Mouse (Mus musculus) limb, embryonic 10.5 days (tissue): ENCODE results near the gene Muc5b. TPM values are rescaled to one million over a fixed set of nuclear protein-coding genes. Genes with fewer than 3 reads are reported as not detected.

Experiments
- DNase-seq: peaks from one replicate; pipeline ENCODE4 v3.0.0-alpha.2; 2017; ENCODE audit warnings: low spot score
- H3K27ac ChIP-seq: fragments of 300-500 bp; sonication (generic); 2 replicates; pipeline ENCODE4 v1.5.1; 2016; ENCODE audit warnings: mild to moderate bottlenecking
- H3K27me3 ChIP-seq: fragments of 300-500 bp; sonication (generic); 2 replicates; pipeline ENCODE4 v1.6.1; 2016; ENCODE audit warnings: low read depth, mild to moderate bottlenecking; ENCODE audit not compliant: poor library complexity, severe bottlenecking
- H3K36me3 ChIP-seq: fragments of 300-500 bp; sonication (generic); 2 replicates; pipeline ENCODE4 v1.6.1; 2016; ENCODE audit warnings: mild to moderate bottlenecking, moderate library complexity
- H3K4me1 ChIP-seq: fragments of 300-500 bp; sonication (generic); 2 replicates; pipeline ENCODE4 v1.6.1; 2016
- H3K4me3 ChIP-seq: fragments of 300-500 bp; sonication (generic); 2 replicates; pipeline ENCODE4 v1.5.1; 2016; ENCODE audit warnings: mild to moderate bottlenecking, moderate library complexity
- H3K9me3 ChIP-seq: fragments of 300-500 bp; sonication (generic); replicated peaks from 2 replicates; pipeline ENCODE4 v1.6.1; 2016; ENCODE audit warnings: mild to moderate bottlenecking
- WGBS: fragments of 180-500 bp; shearing (Covaris S2); methylation state at CpG from one replicate; pipeline ENCODE4 v1.1.7; 2016; 5-methylcytosine and 5-hydroxymethylcytosine counted together
- polyA plus RNA-seq: library from polyadenylated mRNA; unstranded; fragments of >200 nt; fragmentation: Nextera tagmentation; extraction: Ambion mirVana; gene quantifications from 2 replicates; pipeline ENCODE4 v1.2.1, GENCODE M21; 2016

Muc5b gene
- polyA plus RNA-seq, 1 experiment from 2014 or later = 0.01 TPM

DNA sequence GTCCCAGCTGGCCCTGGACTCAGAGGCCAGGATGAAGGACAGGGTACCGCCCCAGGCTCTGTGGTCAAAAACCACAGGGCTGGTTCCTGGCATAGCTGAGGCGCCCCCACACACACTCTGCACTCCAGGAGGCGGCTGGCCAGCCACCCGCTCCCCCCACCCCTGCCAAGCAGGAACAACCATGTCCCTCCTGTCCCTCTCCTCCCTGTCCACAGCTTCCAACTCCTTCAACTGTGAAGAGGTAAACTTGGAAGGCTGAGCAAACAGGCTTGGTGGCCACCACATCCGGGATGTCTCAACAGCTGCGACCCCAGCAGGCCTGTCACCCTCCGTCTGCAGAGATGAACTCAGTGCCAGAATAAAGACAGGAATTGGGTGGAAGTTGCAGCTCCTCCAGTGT lies 2.9 kb upstream of the Muc5b start:
- H3K27ac ChIP-seq = no peak overlapping the region
- 88% methylated on average over 7 of the region's 7 CpGs for WGBS

DNA sequence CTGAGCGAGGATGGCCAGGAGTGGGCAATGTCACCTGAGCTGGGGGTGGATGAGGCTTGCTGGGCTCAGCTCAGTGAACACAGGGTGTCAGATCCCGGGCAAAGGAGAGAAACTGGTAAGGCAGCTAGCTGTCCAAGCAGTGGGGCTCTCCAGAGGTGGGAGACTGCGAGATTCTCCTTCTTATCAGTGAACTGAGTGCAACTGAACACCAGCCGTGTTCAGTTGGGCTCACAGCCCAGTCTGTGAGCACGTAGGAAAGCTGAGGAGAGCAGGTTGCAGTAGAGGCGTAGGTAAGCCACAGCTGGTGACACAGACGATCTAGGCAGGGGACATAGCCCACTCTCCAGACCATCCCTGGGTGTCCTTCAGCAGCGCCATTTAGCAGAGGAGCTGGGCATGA lies 2.4 kb upstream of the Muc5b start:
- no peaks in the 10 kb centered on the region for H3K9me3 ChIP-seq
- no peaks in the 10 kb centered on the region for H3K36me3 ChIP-seq
- H3K4me1 ChIP-seq = no peaks in the 10 kb centered on the region
- H3K4me3 ChIP-seq = no peak overlapping the region
- no peaks in the 10 kb centered on the region for H3K27me3 ChIP-seq
- H3K27ac ChIP-seq = no peak overlapping the region
- WGBS = 79% methylated on average over 8 of the region's 8 CpGs
- no peak for DNase-seq

More for the DNA sequence above, 2.9 kb upstream of the Muc5b start:
- H3K36me3 ChIP-seq = no peaks in the 10 kb centered on the region
- no peak for DNase-seq
- H3K4me3 ChIP-seq = no peak overlapping the region
- H3K27me3 ChIP-seq = no peaks in the 10 kb centered on the region
- H3K4me1 ChIP-seq = no peaks in the 10 kb centered on the region
- H3K9me3 ChIP-seq = no peaks in the 10 kb centered on the region

DNA sequence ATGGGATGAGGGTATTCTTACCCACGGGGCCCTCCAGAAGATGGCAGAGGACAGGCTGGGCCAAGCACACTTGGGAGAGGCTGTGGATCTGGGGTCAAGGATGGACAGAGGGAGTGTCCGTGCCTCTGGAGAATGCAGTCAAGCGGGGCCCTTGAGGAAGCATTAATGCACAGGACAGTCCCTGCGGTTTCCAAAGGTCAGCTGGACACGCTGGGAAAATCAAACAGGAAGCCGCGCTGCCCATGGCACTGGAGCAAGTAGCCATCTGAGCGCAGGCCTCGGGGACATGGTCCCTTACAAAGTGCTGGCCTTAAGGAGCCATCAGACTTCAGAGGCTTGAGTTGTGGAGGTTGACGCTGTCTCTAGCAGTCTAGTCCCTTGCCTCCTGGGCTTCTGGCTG lies 1.5 kb downstream of the Muc5b start:
- H3K4me3 ChIP-seq = no peak overlapping the region
- H3K27me3 ChIP-seq = no peaks in the 10 kb centered on the region
- 94% methylated on average over 10 of the region's 10 CpGs for WGBS
- no peak for DNase-seq
- H3K9me3 ChIP-seq = no peaks in the 10 kb centered on the region
- H3K36me3 ChIP-seq = no peaks in the 10 kb centered on the region
- H3K4me1 ChIP-seq = no peaks in the 10 kb centered on the region
- no peak overlapping the region for H3K27ac ChIP-seq

DNA sequence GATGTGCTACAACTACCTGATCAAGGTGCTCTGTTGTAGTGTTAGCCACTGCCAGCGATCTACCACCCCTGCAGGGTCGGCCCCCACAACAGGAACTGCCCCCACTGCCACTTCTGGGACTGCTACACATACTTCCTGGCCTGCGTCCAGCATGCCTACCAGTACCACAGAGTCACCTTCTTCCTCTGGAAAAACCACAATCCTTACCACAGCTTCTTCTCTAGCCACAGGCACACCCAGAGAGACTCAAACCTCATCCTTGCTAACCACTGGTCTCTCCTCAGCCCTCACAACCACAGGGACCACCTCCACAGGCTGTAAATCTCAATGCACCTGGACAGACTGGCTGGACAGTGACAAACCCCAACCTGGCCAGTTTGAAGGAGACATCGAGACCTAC lies 22.2 kb downstream of the Muc5b start:
- Histone ChIP-seq H3K9me3 (no peaks in the 10 kb centered on the region), H3K27me3 (no peaks in the 10 kb centered on the region), H3K4me1 (no peaks in the 10 kb centered on the region), H3K27ac (no peak overlapping the region), H3K4me3 (no peak overlapping the region), H3K36me3 (no peaks in the 10 kb centered on the region)
- 79% methylated on average over 4 of the region's 4 CpGs for WGBS
- DNase-seq = no peak

DNA sequence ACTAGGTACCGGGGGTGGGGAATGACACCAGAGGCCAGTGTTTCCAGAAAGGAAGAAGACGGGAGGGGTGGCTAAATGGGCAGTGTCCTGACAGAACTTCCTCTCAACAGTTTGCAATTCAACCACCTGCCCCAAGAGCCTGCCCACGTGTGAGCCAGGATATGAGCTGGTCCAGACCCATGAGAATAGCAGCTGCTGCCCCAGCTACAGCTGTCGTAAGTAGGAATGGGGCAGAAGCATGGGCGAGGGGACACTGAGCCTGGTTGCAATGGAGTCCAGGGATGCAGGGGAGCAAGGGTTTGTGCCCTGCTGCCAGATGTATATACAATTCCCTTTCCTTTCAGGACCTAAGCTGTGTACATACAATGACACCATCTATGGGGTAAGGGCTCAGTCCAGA lies 30.8 kb downstream of the Muc5b start:
- no peaks in the 10 kb centered on the region for H3K4me1 ChIP-seq
- no peak overlapping the region for H3K27ac ChIP-seq

DNA sequence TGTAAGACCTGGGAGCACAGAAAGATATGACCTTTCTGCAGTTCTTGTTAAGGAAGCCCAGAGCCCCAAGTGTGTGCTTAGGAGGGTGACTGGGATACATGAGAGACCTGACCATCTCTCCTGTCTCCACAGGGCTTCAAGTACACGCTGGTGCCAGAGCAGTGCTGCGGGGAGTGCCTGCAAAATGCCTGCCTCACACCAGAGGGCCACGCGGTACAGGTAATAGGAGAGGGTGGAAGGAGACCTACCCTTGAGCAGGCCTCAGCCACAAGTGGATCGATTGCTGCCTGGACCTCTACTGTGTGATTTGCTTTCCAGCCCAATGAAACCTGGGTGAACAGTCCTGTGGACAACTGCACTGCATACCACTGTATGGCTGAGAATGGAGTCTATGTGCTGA lies 31.7 kb downstream of the Muc5b start:
- no peaks in the 10 kb centered on the region for H3K4me1 ChIP-seq
- no peaks in the 10 kb centered on the region for H3K27me3 ChIP-seq
- DNase-seq = no peak
- WGBS = 84% methylated on average over 5 of the region's 5 CpGs
- H3K9me3 ChIP-seq = no peaks in the 10 kb centered on the region
- H3K27ac ChIP-seq = no peak overlapping the region
- H3K36me3 ChIP-seq = peaks cover 24% of the 10 kb centered on the region
- H3K4me3 ChIP-seq = no peak overlapping the region

More for the DNA sequence above, 30.8 kb downstream of the Muc5b start:
- H3K4me3 ChIP-seq = no peak overlapping the region
- DNase-seq = no peak
- H3K36me3 ChIP-seq = peaks cover 22% of the 10 kb centered on the region
- WGBS = 74% methylated on average over 5 of the region's 5 CpGs
- H3K27me3 ChIP-seq = no peaks in the 10 kb centered on the region
- no peaks in the 10 kb centered on the region for H3K9me3 ChIP-seq

DNA sequence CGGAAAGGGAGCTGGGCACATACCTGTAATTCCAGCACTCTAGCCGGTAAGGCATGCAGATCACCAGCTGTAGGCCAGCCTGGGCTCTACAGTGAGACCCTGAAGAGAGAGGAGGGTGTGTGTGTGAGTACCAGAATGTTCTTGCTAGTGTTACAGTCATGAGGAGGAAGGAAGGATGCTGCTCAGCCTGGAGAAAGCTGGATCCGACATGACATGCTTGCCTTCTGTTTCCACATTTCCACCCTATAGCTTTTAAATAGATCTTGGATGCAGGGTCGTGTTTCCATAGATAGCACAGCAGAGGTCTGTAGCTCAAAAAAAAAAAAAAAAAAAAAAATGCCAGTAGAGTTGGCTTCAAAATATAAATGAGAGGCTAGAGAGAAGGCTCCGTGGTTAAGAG lies 36.0 kb downstream of the Muc5b start:
- DNase-seq = no peak
- H3K4me1 ChIP-seq = no peaks in the 10 kb centered on the region
- H3K9me3 ChIP-seq = no peaks in the 10 kb centered on the region
- WGBS = 92% methylated on average over 5 of the region's 5 CpGs
- peaks cover 32% of the 10 kb centered on the region for H3K36me3 ChIP-seq
- no peak overlapping the region for H3K27ac ChIP-seq
- no peaks in the 10 kb centered on the region for H3K27me3 ChIP-seq
- H3K4me3 ChIP-seq = no peak overlapping the region

DNA sequence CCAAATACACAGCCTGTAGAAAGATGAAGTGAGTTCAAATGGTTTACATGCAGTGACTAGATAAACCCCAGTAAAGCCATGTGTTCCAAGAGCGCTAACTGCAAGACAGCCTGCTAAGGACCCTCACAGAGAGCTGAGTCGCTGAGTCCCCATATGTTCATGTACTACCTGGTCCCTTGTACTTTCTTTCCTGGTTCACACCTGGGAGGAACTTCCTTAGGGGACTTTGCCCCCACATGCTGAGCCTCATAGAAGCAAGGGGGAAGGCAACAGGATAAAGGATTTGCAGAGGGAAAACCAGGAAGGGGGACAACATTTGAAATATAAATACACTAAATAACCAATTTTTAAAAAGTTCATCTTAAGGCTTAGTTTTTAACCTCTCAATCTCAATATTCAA lies 39.9 kb downstream of the Muc5b start:
- H3K36me3 ChIP-seq = peaks cover 57% of the 10 kb centered on the region
- 95% methylated on average over 2 of the region's 2 CpGs for WGBS
- no peaks in the 10 kb centered on the region for H3K4me1 ChIP-seq
- no peaks in the 10 kb centered on the region for H3K9me3 ChIP-seq
- no peak overlapping the region for H3K27ac ChIP-seq
- H3K4me3 ChIP-seq = no peak overlapping the region
- DNase-seq = no peak
- H3K27me3 ChIP-seq = no peaks in the 10 kb centered on the region

DNA sequence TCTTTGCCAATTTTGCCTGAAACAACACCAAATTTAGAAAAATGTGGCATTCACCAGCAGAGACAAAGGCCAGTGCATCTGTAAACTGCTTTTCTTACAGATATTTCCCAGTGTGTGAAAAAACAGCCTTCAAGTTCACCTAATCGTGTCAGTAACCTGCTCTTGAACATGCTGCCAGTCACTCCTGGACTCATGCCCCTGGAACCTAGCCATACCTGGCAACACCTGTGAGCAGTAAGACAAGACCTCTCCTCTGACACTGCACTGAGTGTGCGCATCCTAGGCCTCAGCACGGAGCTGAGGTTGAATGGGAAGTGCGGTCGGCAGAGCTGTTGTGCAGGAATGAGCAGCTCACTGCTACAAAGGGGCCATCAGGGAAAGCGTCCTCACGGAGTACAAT lies 53.3 kb downstream of the Muc5b start:
- no peaks in the 10 kb centered on the region for H3K4me1 ChIP-seq
- H3K27ac ChIP-seq = no peak overlapping the region
- no peaks in the 10 kb centered on the region for H3K27me3 ChIP-seq
- no peak overlapping the region for H3K4me3 ChIP-seq
- H3K36me3 ChIP-seq = peaks cover 65% of the 10 kb centered on the region
- DNase-seq = no peak
- no peaks in the 10 kb centered on the region for H3K9me3 ChIP-seq
- WGBS = 97% methylated on average over 7 of the region's 7 CpGs

DNA sequence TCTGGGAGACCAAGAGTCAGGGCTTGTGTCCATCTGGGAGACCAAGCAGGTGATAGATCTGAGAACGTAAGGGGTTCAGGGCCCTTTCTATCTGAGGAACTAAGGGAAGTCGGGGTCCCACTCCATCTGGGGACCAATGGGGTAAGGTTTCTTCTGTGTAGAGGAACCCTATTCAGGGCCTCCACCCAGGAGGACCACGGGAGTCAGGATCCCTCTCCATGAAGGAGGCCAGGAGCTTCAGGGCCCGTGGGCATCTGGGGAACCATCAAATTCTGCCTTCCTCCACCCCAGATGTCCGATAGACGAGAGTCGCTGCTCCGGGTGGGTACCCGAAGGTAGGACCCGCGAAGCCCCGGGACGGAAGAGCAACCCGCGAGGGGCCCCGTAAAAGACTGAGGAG lies 63.0 kb downstream of the Muc5b start:
- H3K27me3 ChIP-seq = peaks cover 14% of the 10 kb centered on the region
- no peaks in the 10 kb centered on the region for H3K36me3 ChIP-seq
- DNase-seq = no peak
- peaks cover 16% of the 10 kb centered on the region for H3K4me1 ChIP-seq
- no peaks in the 10 kb centered on the region for H3K9me3 ChIP-seq
- H3K4me3 ChIP-seq = peak overlapping the region; percentile 88
- H3K27ac ChIP-seq = peak overlapping the region; percentile 90
- under 1% methylated on average over 16 of the region's 16 CpGs for whole genome bisulfite sequencing

DNA sequence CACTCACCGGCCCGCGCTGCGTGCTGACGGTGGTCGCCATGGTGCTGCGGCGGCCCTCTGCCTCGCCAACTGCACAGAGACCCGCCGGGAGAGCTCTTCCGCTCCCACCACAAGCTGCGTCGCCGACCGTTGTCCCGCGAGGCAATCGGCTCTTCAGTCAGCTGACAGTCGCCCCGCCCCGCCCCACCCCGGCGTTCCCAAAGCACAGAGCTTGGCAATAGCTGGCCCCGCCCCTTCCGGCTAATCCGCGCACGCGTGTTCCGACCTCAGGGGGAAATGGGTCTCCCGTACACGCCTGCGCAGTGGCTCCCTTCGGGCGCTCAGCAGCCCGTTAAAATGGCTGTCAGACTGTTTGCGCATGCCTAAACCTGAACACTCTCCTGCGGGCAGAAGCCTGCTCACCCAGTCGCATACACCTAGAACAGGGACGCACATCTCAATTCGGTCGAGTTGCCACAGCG lies 63.4 kb downstream of the Muc5b start:
- Histone ChIP-seq H3K27me3 (peaks cover 14% of the 10 kb centered on the region), H3K4me3 (peak overlapping the region; percentile 88), H3K27ac (peak overlapping the region; percentile 90), H3K4me1 (peaks cover 16% of the 10 kb centered on the region), H3K36me3 (no peaks in the 10 kb centered on the region), H3K9me3 (no peaks in the 10 kb centered on the region)
- DNase-seq = peak; percentile 100
- under 1% methylated on average over 44 of the region's 44 CpGs for WGBS

DNA sequence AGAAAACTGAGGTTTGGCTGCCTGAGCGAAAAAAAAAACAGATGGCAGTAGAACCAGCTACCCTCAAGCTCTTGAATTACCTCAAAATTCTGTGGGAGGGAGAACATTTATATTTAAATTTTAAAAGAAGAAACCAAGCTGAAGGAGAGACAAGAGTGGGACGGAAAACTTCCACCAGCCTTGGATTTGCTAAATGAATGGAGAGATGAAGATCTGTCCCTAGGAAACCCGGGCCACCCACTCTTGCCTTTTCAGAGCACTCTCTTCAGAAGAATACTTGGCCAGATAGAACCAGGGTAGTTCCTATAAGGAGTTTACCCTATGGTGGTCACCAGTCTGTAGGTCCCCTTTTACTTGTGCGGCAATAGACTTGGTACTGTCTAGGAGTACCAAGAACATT lies 63.9 kb downstream of the Muc5b start:
- WGBS = 70% methylated on average over 4 of the region's 4 CpGs
- H3K4me1 ChIP-seq = peaks cover 16% of the 10 kb centered on the region

DNA sequence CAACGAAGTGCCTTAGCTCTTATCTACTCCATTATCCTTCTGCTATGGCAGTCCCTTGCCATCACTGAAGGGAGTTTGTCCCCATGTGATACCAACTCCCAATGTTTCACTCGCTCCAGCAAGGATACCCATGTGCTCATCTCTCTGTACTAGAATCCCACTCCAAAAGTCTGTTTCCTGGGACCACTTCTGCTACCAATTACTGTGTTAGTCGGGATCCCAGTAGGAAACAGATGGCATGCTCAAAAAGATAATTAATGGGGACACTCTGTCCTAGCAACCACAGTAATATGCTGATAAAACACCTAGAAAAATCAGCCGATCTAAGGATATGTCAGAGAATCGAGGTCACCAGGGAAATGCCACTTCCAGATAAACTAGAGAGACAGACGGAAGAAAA lies 69.7 kb downstream of the Muc5b start:
- Histone ChIP-seq H3K27ac (no peak overlapping the region), H3K4me1 (no peaks in the 10 kb centered on the region), H3K9me3 (no peaks in the 10 kb centered on the region), H3K4me3 (no peak overlapping the region), H3K27me3 (peaks cover 29% of the 10 kb centered on the region), H3K36me3 (no peaks in the 10 kb centered on the region)
- WGBS = 86% methylated on average over 6 of the region's 6 CpGs
- no peak for DNase-seq

More for the DNA sequence above, 63.9 kb downstream of the Muc5b start:
- DNase-seq = no peak
- Histone ChIP-seq H3K27me3 (peaks cover 14% of the 10 kb centered on the region), H3K9me3 (no peaks in the 10 kb centered on the region), H3K4me3 (peak overlapping the region; percentile 88), H3K27ac (peak overlapping the region; percentile 90), H3K36me3 (no peaks in the 10 kb centered on the region)

DNA sequence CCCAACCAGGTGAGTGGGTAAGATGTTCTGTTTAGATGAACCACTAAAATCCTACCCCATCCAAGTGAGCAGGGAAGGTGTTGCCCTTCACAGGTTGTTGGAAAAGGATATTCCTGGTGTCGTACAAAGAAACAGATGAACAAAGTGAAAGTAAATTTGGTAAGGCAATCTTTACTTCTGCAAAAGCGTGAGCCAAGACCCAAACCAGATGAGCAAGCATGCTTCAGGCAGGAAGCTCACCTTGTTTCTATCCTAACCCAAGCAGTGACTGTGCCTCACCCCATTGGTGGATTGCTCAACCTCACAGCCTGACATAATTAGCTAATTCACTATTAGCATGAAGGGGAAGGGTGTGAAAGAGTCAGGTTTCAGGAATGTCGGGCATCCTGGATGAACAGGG lies 72.4 kb downstream of the Muc5b start:
- 62% methylated on average over 3 of the region's 3 CpGs for WGBS
- no peak overlapping the region for H3K27ac ChIP-seq

More for the DNA sequence above, 72.4 kb downstream of the Muc5b start:
- DNase-seq = no peak
- no peaks in the 10 kb centered on the region for H3K4me1 ChIP-seq
- H3K36me3 ChIP-seq = no peaks in the 10 kb centered on the region
- peaks cover 16% of the 10 kb centered on the region for H3K27me3 ChIP-seq
- no peak overlapping the region for H3K4me3 ChIP-seq
- H3K9me3 ChIP-seq = no peaks in the 10 kb centered on the region
